Mouse (Mus musculus): Measurements from ENCODE around the gene Apobec4. TPM values are rescaled to one million over a fixed set of nuclear protein-coding genes. Genes with fewer than 3 reads are reported as not detected.
A peak's percentile ranks its signal among the peaks of the same experiment; 100 is the strongest.

Apobec4 gene
- polyA plus RNA-seq, 1 experiment from 2014 or later = not detected

DNA sequence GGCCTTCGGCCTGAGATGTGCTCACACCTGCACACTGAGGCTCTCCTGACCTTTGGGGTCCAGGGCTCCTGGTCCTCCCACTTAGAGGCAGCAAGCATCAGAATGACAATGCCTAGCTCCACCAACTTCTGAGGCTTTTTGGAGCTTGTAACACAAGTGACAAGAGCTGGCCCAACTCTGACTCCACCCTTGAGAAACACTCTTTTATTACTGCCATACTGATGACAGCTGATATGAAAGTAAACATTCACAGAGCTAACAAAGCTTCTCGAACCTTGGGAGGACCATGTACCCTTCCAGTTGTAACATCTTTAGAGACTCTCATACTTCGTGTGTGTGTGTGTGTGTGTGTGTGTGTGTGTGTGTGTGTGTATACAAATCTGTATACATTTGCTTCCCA lies 24.3 kb upstream of the Apobec4 start:
- Histone ChIP-seq H3K9me3 (no peaks in the 10 kb centered on the region), H3K27ac (no peak overlapping the region)
- 89% methylated on average over 3 of the region's 3 CpGs for WGBS

DNA sequence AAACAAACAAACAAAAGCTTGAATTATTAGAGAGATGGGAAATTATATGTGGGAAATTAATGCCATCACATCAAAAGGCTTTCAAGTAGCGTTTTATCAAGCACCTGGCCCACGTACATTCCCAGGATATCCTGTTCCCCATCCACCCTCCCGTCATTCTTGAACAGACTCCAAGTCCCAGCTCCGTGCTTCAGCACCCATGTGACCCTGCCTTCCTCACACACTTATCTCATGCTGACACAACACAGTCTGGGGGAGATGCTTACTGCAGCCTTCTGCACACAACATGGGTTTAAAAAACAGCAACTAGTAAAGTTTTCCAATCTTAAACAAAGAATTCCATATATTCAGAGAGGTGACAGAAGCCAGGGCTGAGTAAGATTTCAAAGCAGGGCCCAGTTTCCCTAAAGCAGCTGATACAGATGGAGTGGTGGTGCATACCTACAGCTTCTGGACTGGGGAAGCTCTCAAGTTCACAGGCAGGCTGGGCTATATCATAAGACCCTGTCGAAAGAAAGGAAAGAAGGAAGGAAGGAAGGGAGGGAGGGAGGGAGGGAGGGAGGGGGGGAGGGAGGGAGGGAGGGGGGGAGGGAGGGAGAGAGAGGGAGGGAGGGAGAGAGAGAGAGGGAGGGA lies 22.6 kb upstream of the Apobec4 start:
- Histone ChIP-seq H3K4me3 (replicated peaks) (no peak overlapping the region), H3K4me2 (no peak overlapping the region), H3K36me3 (replicated peaks) (no peaks in the 10 kb centered on the region), H3K27me3 (no peaks in the 10 kb centered on the region), H3K9ac (no peak overlapping the region), H3K4me1 (no peaks in the 10 kb centered on the region), H3K27ac (no peak overlapping the region), H3K9me3 (no peaks in the 10 kb centered on the region)
- no peak for ATAC-seq (ENCODE audit: low FRiP score)
- WGBS = 80% methylated on average over 4 of the region's 5 CpGs

More for the DNA sequence above, 24.3 kb upstream of the Apobec4 start:
- H3K27me3 ChIP-seq = no peaks in the 10 kb centered on the region
- H3K4me1 ChIP-seq = no peaks in the 10 kb centered on the region
- ATAC-seq (ENCODE audit: low FRiP score) = no peak
- no peak overlapping the region for H3K9ac ChIP-seq
- H3K4me2 ChIP-seq = no peak overlapping the region
- no peaks in the 10 kb centered on the region for H3K36me3 ChIP-seq (replicated peaks)
- H3K4me3 ChIP-seq (replicated peaks) = no peak overlapping the region

DNA sequence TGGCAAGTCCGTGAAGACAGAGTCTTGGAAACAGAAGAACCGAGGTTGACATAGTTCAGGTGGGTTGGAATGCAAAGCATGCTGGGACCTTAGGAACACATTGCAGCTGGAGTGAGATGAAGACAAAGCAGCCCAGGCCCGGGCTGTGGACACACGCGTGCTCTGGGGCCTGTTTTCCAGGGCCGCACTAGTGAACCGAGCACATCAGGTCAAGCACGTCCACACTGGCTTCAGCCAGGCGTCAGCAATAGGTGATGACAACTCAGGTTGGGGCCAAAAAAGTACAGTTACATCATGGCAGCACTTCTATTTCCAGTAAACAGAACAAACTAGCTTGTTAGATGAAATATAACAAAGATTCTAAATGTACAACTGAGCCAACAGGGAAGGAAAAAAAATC lies 11.6 kb upstream of the Apobec4 start:
- H3K4me3 ChIP-seq (replicated peaks) = no peak overlapping the region
- H3K36me3 ChIP-seq (replicated peaks) = no peaks in the 10 kb centered on the region
- no peak for ATAC-seq (ENCODE audit: low FRiP score)
- no peaks in the 10 kb centered on the region for H3K9me3 ChIP-seq
- H3K9ac ChIP-seq = no peak overlapping the region
- H3K27ac ChIP-seq = no peak overlapping the region
- no peaks in the 10 kb centered on the region for H3K4me1 ChIP-seq
- H3K4me2 ChIP-seq = no peak overlapping the region
- H3K27me3 ChIP-seq = no peaks in the 10 kb centered on the region
- WGBS = 93% methylated on average over 9 of the region's 9 CpGs

DNA sequence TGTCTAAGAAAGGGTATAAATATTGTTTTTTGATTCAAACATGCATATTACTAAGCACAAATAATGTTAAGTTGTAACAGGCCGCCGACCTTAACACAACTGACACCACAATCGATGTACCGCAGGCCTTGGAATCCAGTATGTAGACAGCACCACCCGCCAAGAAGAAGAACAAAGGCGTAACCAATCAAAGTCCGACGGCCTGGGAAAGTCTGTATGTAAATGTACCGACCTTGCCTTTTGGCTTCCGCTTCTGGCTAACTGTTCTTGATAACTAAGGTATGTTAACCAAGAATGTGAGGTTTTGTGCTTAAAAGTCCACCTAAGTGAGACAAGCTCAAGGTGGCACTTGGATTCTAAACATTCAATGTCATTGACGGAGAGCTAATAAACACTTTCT lies 11.0 kb upstream of the Apobec4 start:
- Histone ChIP-seq H3K4me2 (no peak overlapping the region), H3K9ac (no peak overlapping the region), H3K4me1 (no peaks in the 10 kb centered on the region), H3K27ac (no peak overlapping the region), H3K9me3 (no peaks in the 10 kb centered on the region), H3K36me3 (replicated peaks) (no peaks in the 10 kb centered on the region), H3K4me3 (replicated peaks) (no peak overlapping the region), H3K27me3 (no peaks in the 10 kb centered on the region)
- WGBS = 94% methylated on average over 11 of the region's 11 CpGs
- ATAC-seq (ENCODE audit: low FRiP score) = no peak

DNA sequence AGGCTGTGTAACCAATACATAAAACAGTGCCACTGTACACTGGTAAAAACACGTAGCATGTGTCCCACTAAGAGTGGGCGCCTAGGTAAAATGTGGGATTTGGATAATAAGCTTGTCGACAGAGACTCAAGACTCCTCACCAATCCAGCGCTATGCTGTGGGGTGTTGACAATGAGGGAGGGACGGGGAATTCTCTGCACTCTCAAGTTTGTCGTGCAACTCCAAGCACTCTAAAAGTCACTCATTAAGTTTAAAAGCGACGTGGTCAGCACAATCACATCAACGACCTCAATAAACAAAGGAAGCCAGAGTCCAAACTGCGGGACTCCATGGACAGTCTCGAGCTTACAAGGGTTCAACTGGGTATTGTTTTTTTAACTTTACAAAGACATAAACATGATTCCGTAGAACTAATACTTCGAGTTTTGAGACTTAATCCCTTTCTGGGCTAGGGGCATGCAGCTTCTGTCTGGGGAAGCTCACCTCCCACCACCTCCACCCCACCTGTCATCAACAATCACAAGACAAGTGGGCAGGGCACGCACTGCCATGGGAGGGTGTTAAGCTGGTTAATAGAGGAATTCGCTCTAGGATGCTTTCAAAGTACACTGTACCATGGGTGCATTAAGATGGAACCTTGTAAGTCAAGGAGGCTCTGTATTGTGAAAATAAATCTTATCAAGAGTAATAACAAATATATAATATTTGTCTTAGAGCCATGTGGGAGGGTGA lies 7.1 kb upstream of the Apobec4 start:
- no peak overlapping the region for H3K9ac ChIP-seq
- H3K4me2 ChIP-seq = no peak overlapping the region
- no peaks in the 10 kb centered on the region for H3K9me3 ChIP-seq
- ATAC-seq (ENCODE audit: low FRiP score) = no peak
- 71% methylated on average over 15 of the region's 15 CpGs for WGBS
- no peak overlapping the region for H3K27ac ChIP-seq
- no peaks in the 10 kb centered on the region for H3K4me1 ChIP-seq
- H3K4me3 ChIP-seq (replicated peaks) = no peak overlapping the region
- H3K27me3 ChIP-seq = no peaks in the 10 kb centered on the region
- no peaks in the 10 kb centered on the region for H3K36me3 ChIP-seq (replicated peaks)

DNA sequence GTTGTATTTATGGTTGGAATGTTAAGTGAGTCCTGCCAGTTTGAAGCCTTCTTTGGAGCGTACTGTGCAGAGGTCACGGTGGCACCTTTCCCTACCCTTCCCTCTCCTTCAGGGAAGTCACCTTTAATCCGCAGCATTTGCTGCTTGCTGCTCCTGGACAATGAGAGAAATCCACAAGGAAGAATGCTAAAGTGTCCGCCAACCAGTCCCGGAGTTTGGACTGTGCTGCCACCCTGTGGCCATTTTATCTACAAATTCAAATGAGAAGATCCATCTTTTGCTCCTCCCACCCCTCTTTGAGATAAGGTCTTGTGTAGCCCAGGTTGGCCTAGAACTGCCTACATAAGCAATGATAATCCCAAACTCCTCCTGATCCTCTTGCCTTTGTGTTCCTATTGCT lies 3.9 kb upstream of the Apobec4 start:
- no peaks in the 10 kb centered on the region for H3K27me3 ChIP-seq
- peak; percentile 75 for ATAC-seq (ENCODE audit: low FRiP score)
- H3K36me3 ChIP-seq (replicated peaks) = no peaks in the 10 kb centered on the region
- H3K27ac ChIP-seq = no peak overlapping the region
- H3K4me1 ChIP-seq = peaks cover 3% of the 10 kb centered on the region
- no peak overlapping the region for H3K9ac ChIP-seq
- no peak overlapping the region for H3K4me2 ChIP-seq
- H3K4me3 ChIP-seq (replicated peaks) = no peak overlapping the region
- 4% methylated on average over 5 of the region's 5 CpGs for WGBS
- no peaks in the 10 kb centered on the region for H3K9me3 ChIP-seq

DNA sequence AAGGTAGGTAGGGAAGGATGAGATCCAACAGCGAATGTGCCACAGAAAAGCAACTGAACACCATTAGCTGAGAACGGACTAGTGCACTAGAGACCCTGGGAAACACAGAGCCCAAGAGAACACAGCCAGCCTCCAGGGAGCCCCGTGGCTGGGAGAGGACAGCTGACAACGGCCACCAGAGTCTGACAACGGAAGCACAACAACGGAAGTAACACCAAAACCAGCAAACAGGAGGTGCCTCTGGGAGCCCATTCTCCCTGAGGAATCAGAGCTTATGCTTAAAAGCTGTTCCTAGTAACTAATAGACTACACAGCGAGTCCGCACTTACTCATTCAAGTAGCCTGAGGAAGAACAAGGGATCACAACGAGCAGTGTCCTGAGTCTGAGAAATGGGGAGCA lies 1.1 kb upstream of the Apobec4 start:
- 74% methylated on average over 9 of the region's 9 CpGs for WGBS

DNA sequence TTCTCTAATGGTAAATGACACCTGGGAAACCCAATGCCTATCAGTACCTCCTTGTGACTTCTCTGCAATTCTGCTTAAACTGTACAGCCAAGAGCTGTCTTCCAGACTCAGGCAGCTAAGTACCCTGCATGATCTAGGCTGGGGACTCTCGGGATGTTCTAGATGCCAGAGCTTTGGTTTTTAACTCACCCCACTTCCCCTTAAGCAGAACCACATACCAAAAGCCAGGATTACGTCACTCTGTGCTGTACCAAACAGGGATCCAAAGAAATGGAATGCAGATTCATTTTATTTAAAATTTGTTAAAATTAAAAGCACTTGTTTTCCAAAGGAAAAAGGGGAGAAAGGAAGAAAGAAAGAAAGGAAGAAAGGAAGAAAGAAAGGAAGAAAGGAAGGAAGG lies 11.4 kb downstream of the Apobec4 start:
- Histone ChIP-seq H3K9ac (no peak overlapping the region), H3K27me3 (no peaks in the 10 kb centered on the region), H3K4me1 (peaks cover 9% of the 10 kb centered on the region; the same call in 1 of the 2 replicates), H3K27ac (no peak overlapping the region), H3K4me3 (replicated peaks) (no peak overlapping the region), H3K9me3 (no peaks in the 10 kb centered on the region), H3K36me3 (replicated peaks) (no peaks in the 10 kb centered on the region), H3K4me2 (no peak overlapping the region)
- WGBS = 93% methylated on average over 2 of the region's 2 CpGs
- ATAC-seq (ENCODE audit: low FRiP score) = no peak

More for the DNA sequence above, 1.1 kb upstream of the Apobec4 start:
- H3K27me3 ChIP-seq = no peaks in the 10 kb centered on the region
- H3K4me1 ChIP-seq = peaks cover 3% of the 10 kb centered on the region
- H3K9ac ChIP-seq = no peak overlapping the region
- no peaks in the 10 kb centered on the region for H3K36me3 ChIP-seq (replicated peaks)
- no peak overlapping the region for H3K4me2 ChIP-seq
- H3K9me3 ChIP-seq = no peaks in the 10 kb centered on the region
- ATAC-seq (ENCODE audit: low FRiP score) = no peak
- no peak overlapping the region for H3K27ac ChIP-seq
- H3K4me3 ChIP-seq (replicated peaks) = no peak overlapping the region

DNA sequence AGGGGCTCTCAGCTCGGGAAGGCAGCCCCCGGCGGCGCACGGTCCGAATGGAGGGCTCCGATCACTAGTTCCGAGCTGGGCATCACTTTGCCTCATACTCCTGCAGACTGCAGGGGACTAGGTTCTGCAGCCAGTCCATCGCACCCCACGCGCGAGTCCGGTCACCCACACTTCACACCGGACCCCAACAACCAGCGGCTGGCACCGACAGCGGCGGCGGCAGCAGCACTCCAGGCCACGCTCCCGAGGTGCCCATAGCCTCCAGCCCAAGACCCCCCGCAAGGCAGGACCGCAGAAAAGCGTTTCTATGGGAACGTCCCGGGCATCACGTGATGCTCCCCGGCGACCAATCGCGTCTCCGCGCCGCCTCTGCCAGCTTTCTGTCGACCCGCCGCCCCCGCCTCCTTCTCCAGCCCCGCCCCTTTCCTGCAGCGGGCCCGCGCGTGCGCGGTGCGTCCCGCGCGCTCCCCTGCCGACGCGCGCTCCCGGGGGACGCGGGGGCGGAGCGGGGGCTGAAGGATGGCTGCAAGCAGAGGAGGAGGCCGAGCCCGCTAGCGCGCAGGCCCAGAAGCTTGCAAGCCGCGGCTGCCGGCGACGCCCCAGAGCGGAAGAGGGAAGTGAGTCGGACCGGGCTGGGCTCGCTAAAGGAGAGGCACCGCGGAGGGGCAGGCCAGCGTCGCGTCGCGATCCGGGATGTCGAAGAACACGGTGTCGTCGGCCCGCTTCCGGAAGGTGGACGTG lies 15.9 kb downstream of the Apobec4 start, which contains the start of the genes Rgl1 and Arpc5:
TSS of gene Rgl1 (minus strand) at position 320 of the 741 bp plus-strand sequence.
TSS of gene Arpc5 (plus strand) at position 511 of the 741 bp plus-strand sequence.
- WGBS = under 1% methylated on average over 85 of the region's 86 CpGs
- H3K4me1 ChIP-seq = peaks cover 9% of the 10 kb centered on the region
- H3K36me3 ChIP-seq (replicated peaks) = peaks cover 11% of the 10 kb centered on the region
- H3K27ac ChIP-seq = peak within 1 kb of the TSS; percentile 90
- H3K4me3 ChIP-seq (replicated peaks) = peak within 1 kb of the TSS; percentile 99
- H3K4me2 ChIP-seq = peak within 1 kb of the TSS; percentile 92
- peak within 1 kb of the TSS; percentile 94 for H3K9ac ChIP-seq
- no peaks in the 10 kb centered on the region for H3K9me3 ChIP-seq
- no peaks in the 10 kb centered on the region for H3K27me3 ChIP-seq
- ATAC-seq (ENCODE audit: low FRiP score) = peak; percentile 97

DNA sequence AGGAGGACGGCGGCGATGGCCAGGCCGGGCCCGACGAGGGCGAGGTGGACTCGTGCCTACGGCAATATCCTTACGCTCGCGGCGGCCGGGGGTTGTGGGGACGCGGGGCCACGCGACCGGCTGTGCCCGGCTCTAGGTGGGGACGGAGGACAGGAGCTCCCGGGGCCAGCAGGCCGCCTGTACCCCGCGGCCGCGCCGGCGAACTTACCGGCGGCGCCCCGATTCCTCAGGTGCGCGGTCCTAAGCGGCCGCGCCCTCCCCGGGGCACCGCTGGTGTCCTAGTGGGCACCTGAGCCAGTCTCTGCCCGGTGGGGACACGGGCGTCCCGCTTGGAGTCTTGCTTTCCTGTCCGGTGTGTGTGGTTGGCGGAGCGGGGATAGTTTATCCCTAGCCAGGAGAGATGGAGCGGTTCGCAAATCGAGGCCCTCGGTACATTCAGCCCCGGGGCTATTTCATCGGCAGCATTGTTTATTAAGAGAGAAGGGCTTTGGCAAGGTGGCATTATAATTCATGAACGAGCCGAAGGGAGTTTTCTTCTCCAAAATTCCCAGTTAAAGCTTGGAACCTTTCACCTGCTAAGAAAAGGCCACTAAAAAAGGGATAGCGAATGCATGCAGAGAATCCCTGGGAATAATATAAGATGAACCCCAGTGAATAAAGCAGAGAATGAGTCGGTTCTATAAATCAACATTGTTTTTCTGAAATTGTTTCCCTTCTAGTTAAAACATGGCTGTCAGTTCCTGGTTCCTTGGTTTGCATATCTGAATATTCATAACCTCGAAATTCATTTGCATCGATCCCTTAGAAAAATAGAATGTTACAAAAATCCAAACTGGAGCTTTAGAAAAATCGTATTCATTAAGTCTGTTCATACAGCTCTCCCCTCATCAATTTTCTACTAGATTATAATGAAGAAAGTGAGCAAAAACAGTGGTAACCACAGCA lies 16.7 kb downstream of the Apobec4 start:
- Histone ChIP-seq H3K36me3 (replicated peaks) (peaks cover 19% of the 10 kb centered on the region), H3K27ac (peak overlapping the region; percentile 90), H3K4me2 (peak overlapping the region; percentile 67), H3K9ac (peak overlapping the region; percentile 94), H3K4me1 (peaks cover 9% of the 10 kb centered on the region), H3K9me3 (no peaks in the 10 kb centered on the region), H3K4me3 (replicated peaks) (peak overlapping the region; percentile 99), H3K27me3 (no peaks in the 10 kb centered on the region)
- ATAC-seq (ENCODE audit: low FRiP score) = peak; percentile 76; the same call in 1 of the 2 replicates
- WGBS = 2% methylated on average over 60 of the region's 60 CpGs

DNA sequence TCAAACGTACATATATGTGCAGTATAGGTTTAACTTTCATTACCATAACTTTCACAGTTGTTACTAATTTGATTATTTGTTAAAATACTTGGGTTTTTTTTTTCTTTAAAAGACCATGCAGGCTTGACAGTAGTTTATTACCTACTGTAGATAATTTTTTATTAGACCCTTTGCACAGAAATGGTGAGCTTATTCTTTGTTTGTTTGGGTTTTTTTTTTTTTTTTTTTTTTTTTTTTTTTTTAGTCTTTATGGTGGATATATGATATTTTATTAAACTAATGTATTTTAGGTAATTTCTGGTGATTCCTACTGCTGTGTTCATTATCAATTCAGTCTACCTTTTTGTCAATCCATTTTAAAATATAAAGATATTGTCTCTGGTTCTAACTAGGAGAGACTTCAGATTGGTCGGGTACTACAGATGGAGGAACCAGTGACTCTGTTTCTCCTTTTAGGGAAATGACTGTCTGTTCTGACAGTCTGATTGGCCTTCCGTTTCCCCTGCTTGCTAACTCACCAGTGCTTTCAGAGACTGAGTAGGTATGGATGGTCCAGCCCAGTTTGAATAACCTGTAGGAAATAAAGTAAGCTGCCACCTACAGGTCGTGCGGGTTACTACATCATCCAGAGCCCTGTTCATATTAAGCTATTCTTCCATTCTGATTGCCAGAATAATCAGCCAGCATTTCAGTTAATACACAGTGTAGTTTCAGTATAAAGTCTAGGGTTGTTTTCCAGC lies 17.6 kb downstream of the Apobec4 start:
- peak overlapping the region; percentile 99 for H3K4me3 ChIP-seq (replicated peaks)
- peaks cover 27% of the 10 kb centered on the region for H3K36me3 ChIP-seq (replicated peaks)
- 6% methylated on average over 5 of the region's 5 CpGs for WGBS
- peak; percentile 5; the same call in 1 of the 2 replicates for ATAC-seq (ENCODE audit: low FRiP score)
- H3K4me2 ChIP-seq = peak overlapping the region; percentile 67
- H3K9me3 ChIP-seq = no peaks in the 10 kb centered on the region
- H3K4me1 ChIP-seq = peaks cover 9% of the 10 kb centered on the region
- H3K27ac ChIP-seq = no peak overlapping the region
- no peaks in the 10 kb centered on the region for H3K27me3 ChIP-seq
- H3K9ac ChIP-seq = no peak overlapping the region
